Mouse (Mus musculus) gastrocnemius, postnatal 10 days (tissue): ENCODE measurements at regions not wholly inside any gene's neighbourhood (a gene's known extent, or its start where the extent isn't known, plus 50 kb on each side); places are given as distances from the start of the nearest gene placed in this dataset.
"Not testable (repeated sequence)": the region's sequence is repeated elsewhere in the genome, so short reads cannot be mapped to it uniquely, and the experiment has no call there.

ENCODE experiments used
- DNase-seq: peaks from one replicate; pipeline ENCODE4 v3.0.0; 2021; ENCODE audit warnings: mixed read lengths

DNA sequence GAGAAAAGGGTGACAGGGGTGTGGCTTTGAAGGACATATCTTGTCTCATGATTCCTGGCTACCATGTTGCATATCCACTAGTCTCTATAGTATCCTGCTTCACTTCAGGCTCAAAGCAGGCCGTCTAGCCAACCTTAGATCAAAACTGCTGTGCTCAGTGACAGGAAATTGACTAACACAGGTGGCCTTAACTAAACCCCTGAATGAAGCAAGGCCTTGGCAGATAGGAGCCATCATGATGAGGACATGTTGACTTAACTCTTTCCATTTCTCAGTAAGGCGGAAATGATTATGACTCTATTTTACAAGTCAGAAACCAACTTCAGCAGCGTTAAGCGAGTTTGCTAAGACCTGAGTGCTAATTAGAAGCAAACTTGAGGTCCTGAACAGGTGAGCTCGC is 143.2 kb upstream of the Hes1 start:
- no peak for DNase-seq

DNA sequence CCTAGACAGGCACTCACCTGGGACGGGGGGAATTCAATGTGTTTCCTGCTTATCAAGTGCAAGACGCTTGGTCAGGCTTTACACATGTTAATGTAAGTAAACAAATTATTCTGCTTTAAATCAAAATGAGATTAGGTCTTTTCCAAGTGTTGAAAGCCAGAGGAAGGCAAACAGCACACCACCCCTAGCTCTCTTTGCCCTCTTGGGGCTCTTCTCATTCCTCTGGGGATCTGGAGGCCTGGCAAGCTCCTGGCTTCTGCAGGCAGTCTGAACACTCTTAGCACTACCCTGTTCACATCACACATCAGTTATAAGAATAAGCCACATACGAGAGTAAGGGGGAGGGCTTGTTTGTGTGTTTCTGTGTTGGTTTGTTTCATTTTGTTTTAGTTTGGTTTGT is 142.8 kb upstream of the Hes1 start:
- no peak for DNase-seq

DNA sequence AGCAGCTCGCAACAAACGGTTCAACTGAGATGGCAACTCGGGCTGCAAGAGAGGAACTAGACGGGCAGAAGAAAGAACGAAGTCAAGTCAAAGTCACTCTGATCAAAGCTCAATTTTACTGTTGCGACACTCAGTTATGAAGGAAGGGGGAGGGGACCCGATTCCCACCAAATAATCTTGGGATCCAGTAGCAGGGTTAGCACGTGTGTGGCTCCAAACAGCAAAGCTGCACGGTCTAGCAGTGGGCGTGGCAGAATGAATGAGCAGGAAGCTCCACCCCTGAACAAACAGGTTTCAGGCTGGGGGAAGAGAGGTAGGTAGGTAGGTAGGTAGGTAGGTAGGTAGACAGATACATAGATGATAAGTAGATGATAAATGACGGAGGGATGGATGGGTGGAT is 136.9 kb upstream of the Hes1 start:
- DNase-seq = not testable (repeated sequence)

DNA sequence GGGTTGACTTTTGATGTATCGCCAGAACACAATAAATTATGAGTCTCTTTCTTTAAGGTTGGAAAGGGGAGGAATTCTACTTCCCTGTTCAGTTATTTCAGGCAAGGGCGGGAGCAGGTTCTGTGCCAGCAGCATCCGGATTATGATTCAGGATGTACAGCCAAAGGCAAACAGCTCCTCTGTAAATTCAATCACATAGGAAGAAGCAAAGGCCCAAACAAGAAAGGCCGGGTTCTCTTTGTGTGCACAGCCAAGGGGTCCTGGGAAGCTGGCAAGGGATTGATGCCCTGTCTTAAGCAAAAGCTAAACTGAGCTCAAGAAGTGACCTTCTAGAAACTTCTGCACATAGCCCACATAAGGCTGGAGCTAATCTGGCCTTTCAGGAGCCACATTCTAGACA is 135.9 kb upstream of the Hes1 start:
- no peak for DNase-seq

DNA sequence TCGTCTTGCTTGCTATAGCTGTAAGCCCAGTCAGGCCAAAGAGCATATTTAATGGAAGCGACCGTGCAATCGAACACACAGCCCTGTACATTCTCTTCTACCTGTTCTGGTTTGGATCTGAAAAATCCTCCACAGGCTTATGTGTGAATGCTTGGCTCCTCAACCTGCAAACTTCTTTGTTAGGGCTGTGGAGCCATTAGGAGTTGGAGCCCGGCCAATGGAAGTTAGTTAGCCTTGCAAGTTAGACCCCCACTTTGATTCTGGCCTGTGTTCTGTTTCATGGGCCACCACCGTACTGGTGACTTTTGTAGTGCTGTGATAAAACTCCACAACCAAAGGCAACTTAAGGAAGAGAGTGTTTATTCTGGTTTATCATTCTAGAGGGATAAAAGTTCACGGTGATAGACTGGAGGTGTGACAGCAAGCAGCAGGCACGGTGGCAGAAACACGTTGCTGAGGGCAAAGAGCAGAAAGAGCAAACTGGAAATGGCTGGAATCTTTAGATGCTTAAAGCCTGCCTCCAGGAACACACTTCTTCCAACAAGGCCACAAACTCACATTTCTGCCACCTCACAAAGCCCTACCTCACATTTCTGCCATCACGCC is 132.3 kb upstream of the Hes1 start:
- no peak for DNase-seq

DNA sequence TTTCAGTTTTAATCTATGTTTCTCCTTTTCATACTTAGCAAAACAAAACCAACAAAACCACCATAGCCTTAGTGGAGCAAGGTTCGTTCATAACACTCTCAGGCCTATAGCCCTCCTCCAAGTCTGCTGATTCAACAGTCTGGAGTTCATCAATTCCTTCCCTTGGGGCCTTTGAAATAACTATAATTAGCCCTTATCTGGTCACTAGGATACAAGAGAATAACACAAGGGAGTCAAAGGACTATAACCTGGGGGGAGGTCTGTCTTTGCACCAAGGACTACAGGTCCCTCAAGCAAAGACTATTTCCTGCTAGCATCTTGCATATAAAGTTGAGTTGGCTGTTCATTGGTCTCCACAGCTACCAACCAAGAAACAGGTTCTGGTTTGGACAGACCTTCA is 129.5 kb upstream of the Hes1 start:
- DNase-seq = no peak

DNA sequence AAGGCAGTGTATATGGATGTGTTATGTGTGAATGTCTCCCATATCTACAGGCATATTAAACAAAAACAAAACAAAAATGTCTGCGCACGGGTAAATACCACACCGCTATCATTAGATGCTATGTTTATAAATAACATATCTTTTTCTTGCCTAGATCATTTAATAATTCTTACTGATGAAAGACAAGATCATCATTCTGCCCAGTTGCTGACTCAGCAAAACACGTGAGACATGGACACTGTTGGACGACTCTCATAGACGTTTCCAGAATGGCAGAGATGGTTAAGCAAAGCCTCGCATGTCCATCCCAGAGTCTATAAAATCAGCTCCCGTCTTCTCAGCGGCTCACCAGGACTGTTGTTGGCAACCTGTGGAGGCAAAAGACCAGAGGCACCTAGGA is 125.5 kb upstream of the Hes1 start:
- no peak for DNase-seq

DNA sequence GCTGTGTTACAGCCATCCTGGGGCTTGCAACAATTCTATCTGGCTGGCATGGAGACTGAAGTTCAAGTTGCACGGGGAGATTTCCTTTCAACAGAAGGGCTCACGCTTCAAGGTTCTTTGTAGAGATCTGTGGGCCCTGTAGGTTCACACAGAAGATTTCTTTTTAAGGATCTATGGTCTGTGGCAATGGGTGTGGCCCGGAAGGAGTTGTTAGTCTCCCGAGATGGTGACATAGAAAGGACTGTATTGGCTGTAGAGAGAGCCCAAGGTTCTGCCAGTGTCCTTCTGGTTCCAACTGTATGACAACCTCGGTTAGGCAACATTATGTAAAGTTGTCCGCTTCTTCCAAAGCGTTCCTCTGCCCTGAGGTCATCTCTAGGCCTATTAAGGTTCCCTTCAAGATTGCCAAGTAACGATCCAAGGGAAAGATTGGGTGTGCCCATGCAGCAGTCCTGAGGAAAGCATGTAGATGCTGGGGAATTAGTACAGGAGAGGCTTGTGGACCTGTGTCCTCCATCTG is 124.8 kb upstream of the Hes1 start:
- DNase-seq = no peak

DNA sequence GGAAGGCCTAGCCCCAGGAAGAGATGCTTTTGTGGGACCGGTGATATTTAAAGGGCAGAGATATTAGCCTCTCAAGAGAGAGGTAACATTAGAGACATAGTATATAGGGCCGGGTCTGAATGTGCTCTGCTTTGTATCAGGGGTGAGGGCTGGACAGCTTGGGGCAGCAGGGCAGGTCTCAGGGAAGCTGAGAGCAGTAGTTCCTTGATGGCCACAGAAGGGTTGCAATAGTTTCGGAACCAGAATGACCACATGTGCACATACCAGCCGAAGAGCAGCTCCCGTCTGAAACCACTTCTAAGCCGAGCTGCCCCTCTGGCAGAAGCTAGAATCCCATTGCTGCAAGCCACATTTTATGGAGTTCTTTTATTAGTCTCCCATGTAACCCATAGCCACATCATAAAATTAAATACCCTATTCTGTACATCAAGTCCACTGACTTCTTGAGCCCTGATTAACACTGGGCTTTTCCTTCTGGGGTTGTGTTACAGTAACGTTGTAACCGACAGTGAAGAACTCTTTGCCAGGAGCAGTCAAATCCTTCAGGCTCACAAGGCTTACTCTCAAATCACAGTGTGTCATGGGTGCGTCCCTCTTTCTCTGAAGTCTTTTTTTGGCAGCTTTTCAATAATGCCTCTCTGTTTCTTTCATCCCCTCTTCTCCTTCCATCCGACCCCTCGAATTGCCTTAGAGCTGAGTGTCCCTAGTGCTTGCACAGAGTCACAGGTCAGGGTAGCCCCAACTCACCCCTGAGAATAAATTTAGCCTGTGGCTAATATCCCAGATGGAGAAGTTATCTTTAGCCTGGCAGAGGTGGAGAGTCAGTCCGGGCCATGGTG is 124.1 kb upstream of the Hes1 start:
- no peak for DNase-seq

DNA sequence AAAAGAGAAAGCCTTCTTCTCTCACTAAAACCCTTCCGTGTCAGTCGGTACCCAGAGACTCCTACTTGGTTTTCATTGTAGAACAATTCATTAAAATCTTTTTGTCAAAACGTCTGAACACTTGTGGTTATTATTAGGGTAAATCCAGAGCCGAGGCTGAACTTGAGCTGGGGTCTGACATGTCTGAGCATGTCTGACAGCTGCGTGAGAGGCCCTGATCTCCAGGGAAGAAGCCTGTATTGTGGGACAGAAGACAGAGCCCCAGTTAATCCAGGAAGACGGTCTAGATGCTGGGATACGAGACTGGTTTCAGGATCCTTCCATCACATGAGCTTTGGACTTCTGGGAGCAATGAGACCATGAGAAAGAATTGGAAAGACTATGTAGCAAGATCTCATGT is 122.1 kb upstream of the Hes1 start:
- no peak for DNase-seq

DNA sequence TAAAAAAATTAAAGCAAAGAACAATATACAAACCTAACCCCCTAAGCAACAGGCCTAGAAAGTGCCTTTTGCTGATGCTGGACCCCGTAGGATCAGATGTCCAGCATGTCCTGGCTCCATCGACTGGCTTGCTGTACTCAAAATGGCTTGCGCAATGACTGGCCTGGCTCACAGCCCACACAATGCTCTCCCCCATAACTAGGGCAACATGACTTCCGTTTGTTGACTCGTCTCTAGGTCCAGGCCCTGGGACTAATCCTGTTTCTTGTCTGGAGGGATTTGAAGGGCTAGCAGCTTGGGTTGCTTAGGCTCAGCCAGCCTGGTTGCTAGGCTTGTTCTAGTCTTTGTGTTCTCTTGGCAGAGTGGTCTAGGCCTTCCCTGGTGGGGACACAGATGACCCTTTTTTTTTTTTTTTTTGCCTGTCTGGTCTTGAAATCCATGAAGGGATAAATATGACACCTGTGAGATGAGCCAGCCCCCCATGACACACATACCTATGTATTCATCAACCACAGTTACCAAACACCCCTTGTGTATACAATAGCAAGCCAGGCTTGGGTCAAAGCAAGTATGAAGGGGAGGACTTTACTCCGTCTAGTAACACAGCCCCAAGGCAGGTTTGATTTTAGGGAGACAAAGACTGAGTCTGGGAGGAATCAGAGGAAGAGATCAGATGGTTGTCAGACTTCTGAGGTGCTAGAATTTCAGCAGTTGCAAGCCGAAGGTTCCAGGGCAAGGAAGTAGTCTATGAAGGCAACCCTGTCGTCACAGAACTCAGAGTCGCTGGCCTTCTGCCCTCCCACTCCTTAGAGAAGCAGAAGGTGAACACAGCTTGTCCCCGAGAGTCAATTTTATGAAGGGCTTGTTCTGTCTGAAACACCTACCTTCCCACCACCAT is 120.0 kb upstream of the Hes1 start:
- DNase-seq = peak; percentile 87

DNA sequence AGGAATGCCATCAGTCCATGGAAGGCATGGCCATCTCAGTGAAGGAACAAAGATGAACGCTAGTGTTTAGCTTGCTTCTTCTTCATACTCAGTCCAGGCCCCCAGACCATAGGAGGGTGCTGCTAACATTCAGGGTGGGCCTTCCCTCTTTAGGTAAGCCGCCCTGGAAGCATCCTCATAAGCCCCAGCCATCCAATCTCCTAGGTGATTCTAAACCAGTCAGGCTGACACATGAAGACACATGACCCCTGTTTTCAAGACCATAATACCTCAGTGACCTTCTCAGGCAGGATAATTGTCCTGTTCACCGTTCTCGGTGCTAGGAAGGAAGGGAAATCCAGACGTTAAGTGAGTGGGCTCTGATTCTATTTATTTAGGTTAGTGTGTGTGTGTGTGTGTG is 119.2 kb upstream of the Hes1 start:
- no peak for DNase-seq

DNA sequence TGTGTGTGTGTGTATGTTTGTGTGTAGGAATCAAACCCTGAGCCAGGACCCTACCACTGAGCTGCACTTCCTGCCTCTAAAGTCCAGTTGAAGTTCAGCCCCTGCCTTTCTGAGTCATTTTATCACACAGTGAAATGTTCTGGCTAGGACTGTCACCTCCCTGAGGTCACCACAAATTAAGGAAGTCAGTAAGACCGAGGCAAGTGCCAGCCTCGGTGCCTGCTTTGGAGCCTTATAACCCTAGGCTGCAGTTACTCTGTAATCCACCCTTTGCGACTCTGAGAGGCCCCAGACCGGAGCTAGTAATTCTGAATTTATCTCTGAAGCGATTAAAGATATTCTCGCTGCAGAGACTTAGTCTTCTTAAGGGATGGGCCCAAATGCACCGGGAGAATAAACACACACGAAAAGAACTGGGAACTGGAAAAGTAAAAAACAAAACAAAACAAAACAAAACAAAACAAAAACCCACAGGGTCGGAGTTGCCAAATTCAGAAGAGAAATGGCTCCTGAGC is 118.8 kb upstream of the Hes1 start:
- DNase-seq = peak; percentile 20

DNA sequence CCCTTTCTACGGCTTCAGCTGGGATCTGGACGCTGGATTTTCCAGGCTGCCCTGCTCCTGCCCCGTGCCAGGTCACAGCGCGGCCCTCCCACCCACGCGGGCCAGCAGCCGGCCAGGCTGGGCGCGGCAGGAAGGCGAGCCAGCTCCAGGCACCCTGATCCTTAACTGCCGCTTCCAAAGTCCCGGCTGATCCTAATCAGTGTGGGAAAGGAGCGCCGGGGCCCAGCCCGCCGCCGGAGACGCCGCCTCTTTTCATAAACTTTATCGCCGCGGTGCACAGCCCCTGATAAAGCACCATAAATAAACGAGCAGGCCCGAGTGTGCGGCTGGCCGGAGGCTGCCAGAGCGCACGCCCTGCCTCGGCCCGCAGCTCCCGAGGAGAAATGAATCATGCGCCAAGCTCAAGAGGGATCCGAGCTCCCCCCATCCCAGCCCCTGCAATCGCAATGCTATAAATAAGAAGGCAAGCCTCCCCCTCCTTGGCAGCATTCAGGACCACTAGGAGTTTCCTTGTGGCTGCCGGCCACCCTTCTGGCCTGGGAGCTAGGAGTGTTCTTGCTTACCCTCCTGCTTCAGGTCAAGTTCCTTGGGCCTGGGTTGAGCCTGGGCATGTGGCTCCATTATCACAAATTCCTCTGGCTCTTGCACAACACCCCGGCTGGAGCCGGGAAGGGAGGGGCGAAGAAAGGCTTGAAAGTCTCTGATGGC is 118.1 kb upstream of the Hes1 start:
- peak; percentile 78 for DNase-seq

DNA sequence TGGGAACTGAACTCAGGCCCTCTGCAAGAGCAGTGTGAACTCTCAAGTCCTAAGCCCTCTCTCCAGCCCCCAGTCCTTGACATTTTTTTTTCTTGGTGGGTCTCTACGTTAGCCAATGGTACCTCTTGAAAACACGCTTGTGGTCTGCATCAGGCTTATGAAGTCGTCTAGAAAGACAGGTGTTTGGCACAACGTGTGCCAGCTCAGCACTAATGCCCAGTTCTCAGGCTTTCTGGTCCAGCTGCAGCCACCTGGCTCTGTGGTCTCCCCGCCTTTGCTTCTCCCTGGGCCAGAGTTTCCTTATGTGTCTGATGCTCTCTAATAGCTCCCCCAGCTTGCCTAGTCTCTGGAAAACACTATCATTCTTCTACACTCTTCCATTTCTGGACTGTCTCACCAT is 117.2 kb upstream of the Hes1 start:
- peak; percentile 55 for DNase-seq

DNA sequence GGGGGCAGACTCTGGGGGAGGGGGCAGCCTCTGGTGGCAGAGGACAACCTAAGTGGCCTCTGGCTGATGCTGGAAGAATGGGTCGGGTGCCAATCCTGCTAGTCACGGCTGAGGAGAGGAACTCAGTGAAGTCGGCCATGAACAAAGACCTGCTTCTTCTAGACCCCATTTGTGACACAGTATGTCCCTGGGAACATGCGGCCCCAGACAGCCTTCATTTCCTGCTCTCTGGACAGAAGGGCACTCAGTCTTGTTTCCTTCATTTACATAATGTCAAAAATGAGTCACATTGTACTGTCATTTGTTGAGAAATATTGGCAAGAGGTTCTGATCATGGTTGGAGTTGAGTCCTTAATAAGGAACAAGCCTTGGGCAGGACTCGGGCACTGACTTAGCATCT is 116.5 kb upstream of the Hes1 start:
- DNase-seq = peak; percentile 28

DNA sequence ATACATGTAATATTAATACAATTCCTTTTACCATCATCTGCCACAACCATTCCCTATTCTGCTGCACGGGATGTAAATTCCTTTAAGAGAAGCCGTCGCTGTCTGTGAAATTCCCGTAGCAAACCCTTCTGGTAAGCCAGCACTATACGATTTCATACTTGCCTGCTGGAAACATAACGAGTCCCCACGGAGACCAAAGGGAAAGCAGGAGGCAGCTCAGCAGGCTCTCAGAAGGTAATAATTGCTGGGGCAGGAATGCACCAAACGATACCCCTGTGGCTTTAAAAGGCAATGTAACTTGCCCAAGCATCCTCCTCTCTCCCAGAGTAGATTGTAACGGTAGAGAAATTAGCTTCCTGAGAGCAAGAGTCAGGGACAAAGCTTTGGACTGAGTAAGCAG is 114.0 kb upstream of the Hes1 start:
- DNase-seq = no peak

DNA sequence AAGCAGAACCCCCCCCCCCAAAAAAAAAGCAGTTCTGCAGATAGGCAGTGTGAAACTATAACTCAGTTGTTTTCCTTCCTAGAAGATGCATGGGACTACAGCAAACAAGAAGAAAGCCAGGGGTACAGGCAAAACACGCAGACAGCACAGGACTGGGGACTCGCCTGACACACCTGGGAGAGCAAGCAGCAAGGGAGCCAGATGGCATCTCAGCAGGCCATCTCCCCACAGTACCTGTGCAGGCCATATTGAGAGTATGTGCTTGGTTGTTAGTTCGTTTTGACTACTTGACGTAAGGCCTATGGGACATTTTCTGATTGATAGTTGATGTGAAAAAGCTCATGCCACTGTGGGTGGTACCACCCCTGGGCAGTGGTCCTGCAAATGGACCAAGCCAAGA is 113.4 kb upstream of the Hes1 start:
- no peak for DNase-seq

DNA sequence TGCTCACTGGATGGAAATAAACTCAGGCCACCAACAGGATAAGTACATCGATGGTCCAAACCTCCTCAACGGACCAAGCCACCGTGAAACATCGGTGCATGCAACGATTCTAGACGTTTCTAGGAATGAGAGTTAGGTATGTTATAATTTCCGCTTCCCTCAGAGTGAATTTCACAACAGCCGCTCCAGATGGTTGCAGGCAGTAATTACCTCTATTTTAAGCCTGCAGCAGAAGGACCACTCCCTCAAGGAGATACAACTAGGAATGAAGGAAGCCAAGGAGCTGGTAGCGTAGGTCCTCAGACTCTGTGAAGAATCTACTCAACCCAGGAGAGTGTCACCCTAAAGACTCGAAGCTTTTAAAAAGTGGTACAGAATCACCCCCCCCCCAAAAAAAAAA is 109.5 kb upstream of the Hes1 start:
- no peak for DNase-seq

DNA sequence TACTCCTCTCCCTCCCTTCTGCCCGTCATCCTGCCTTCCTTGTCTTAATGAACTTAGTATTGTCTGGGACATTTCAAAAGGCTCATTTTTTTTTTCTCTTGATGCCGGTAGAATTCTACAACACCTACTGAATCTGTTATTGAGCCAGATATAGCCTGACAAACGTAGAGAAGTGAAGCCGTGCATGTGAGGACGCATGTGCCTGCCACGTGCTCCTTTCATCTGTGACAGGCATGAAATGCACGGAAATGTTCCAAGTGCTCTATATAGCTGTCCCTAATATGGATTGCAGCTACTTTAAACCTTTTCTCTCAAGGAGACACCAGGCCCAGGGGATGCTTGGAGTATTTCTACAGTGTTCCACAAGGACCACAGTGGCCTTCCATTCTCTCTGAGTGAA is 107.3 kb upstream of the Hes1 start:
- no peak for DNase-seq

DNA sequence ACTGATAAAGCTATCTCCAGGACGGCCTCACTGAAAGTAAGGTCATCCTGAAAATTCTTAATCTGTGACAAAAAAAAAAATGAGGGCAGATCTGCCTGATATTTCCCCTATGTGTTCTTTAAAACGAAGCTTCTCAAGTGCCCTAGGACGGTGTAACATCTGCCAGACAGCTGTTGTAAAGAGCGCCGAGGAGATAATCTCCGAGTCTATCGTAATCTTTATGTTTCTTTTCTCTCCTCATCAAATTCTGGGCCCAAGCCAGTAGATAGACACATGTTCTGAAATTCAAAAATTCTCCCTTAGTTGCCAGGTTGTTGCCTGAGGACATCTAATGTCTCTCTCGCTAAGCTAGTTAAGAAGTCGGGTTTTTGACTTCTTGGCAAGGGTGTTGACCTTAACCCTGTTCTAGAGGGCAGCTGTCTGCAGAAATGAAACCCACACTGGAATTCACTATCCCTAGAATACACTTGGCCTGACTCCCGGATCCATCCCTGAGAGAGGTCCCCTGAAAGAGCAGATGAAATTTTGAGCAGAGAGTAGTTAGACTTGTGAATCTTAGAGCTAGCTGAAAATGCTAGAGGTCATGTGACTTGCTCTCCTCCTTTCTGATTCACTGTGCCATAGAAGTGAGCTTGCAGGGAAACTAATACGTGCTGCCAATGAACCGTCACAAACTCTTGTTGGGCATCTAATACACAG is 104.1 kb upstream of the Hes1 start:
- DNase-seq = no peak
